Comparison of ENCODE assay signal across 9 mouse cellular contexts in the genomic region with DNA sequence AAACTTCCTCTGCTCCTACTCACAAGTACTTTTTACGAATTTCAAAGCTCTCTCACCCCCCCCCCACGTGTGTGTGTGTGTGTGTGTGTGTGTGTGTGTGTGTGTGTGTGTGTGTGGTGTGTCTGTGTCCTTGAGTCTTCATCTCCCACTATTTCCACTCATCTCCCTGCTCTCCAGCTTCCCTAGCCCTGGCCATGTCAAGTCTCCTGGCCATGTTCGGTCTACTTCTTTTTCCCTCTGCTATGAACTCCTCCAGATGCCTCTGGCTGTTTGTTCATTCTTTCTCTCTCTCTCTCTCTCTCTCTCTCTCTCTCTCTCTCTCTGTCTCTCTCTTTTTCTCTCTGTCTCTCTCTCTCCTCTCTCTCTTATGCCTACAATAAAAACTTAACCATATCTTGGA. TPM values are rescaled to one million over a fixed set of nuclear protein-coding genes. Genes with fewer than 3 reads are reported as not detected.
DNase-seq lines count a peak whose midpoint lies in the region; ATAC-seq and TF ChIP-seq lines count a peak whose summit lies in the region.
"Had no signal": no experiment of that assay in that cellular context is flagged by ENCODE, and none has a peak within 500 bp of the region (broad histone marks: within the 10 kb centered on the region; RNA-seq: fewer than 3 reads in every experiment).

No protein-coding gene starts in this region.

- no peak for DNase-seq in heart, embryonic 10.5 days (ENCODE audit: low spot score)
- DNase-seq in heart, postnatal 4 days, result no peak
- no peak for DNase-seq in testis, postnatal 10 days (ENCODE audit: low spot score)
- no peak for DNase-seq in limb, embryonic 10.5 days (ENCODE audit: low spot score)
- no peak for DNase-seq in ovary, postnatal 14 days (ENCODE audit: low spot score)
- no peak for DNase-seq in thymus, adult 2 months
- DNase-seq: spleen, adult 18-20 months had no signal

- peaks cover 35% of the 10 kb centered on the region for H3K4me1 ChIP-seq in heart, embryonic 10.5 days
- H3K4me1 ChIP-seq in testis, adult 2 months (ENCODE audit: control insufficient read depth, insufficient read depth, low read length), result peaks cover 9% of the 10 kb centered on the region
- peaks cover 33% of the 10 kb centered on the region for H3K4me1 ChIP-seq in limb, embryonic 10.5 days
- no peaks in the 10 kb centered on the region for H3K4me1 ChIP-seq in stomach, embryonic 16.5 days (ENCODE audit: control insufficient read depth, insufficient read depth, low read length)
- H3K4me1 ChIP-seq in thymus, adult 2 months (replicated peaks; ENCODE audit: control insufficient read depth, insufficient read depth, low read length), result peaks cover 4% of the 10 kb centered on the region

- no peak for TF ChIP-seq POLR2A in testis, adult 2 months (IDR thresholded peaks at IDR 0.05; ENCODE audit: control insufficient read depth, low read depth, low read length)
- no peak for TF ChIP-seq POLR2A in thymus, adult 2 months (IDR thresholded peaks at IDR 0.05; ENCODE audit: control insufficient read depth, extremely low read depth, insufficient read depth, low read length, poor library complexity)

- H3K4me2 ChIP-seq in stomach, embryonic 16.5 days (ENCODE audit: low read depth, low read length), result peak overlapping the region; percentile 59

- peak overlapping the region; percentile 63 for H3K9ac ChIP-seq in stomach, embryonic 16.5 days (ENCODE audit: low read length)

- no peaks in the 10 kb centered on the region for H3K27me3 ChIP-seq in heart, embryonic 10.5 days (ENCODE audit: insufficient read depth, poor library complexity, severe bottlenecking)
- no peaks in the 10 kb centered on the region for H3K27me3 ChIP-seq in testis, adult 2 months (ENCODE audit: control insufficient read depth, insufficient read depth, low read length)
- H3K27me3 ChIP-seq in limb, embryonic 10.5 days (ENCODE audit: low read depth, poor library complexity, severe bottlenecking), result no peaks in the 10 kb centered on the region
- H3K27me3 ChIP-seq in stomach, embryonic 16.5 days (ENCODE audit: control insufficient read depth, insufficient read depth, low read length), result no peaks in the 10 kb centered on the region
- H3K27me3 ChIP-seq in thymus, adult 2 months (ENCODE audit: control insufficient read depth, insufficient read depth, low read length), result no peaks in the 10 kb centered on the region

- WGBS in heart, embryonic 10.5 days, result 11% methylated on average over 3 of the region's 3 CpGs
- 50% methylated on average over 3 of the region's 3 CpGs for WGBS in limb, embryonic 10.5 days
- 14% methylated on average over 3 of the region's 3 CpGs for WGBS in stomach, embryonic 16.5 days
- 51% methylated on average over 3 of the region's 3 CpGs for WGBS in thymus, adult 2 months

- TF ChIP-seq CTCF in testis, adult 2 months (IDR thresholded peaks at IDR 0.05; ENCODE audit: control insufficient read depth, insufficient read depth, insufficient replicate concordance, low read depth, low read length), result no peak
- no peak for TF ChIP-seq CTCF in thymus, adult 2 months (IDR thresholded peaks at IDR 0.05; ENCODE audit: borderline replicate concordance, control insufficient read depth, extremely low read depth, insufficient read depth, low read length, poor library complexity)

- H3K4me3 ChIP-seq in heart, embryonic 10.5 days, result peak overlapping the region; percentile 56
- H3K4me3 ChIP-seq in testis, adult 2 months (ENCODE audit: control insufficient read depth, low read depth, low read length), result no peak overlapping the region
- H3K4me3 ChIP-seq in limb, embryonic 10.5 days, result peak overlapping the region; percentile 30
- peak overlapping the region; percentile 52 for H3K4me3 ChIP-seq in stomach, embryonic 16.5 days (replicated peaks; ENCODE audit: low read length)
- H3K4me3 ChIP-seq in thymus, adult 2 months (ENCODE audit: control insufficient read depth, insufficient read depth, low read length), result no peak overlapping the region

- H3K36me3 ChIP-seq in heart, embryonic 10.5 days, result peaks cover 19% of the 10 kb centered on the region
- H3K36me3 ChIP-seq in testis, adult 2 months (ENCODE audit: control insufficient read depth, insufficient read depth, low read length), result no peaks in the 10 kb centered on the region
- H3K36me3 ChIP-seq in limb, embryonic 10.5 days, result no peaks in the 10 kb centered on the region
- no peaks in the 10 kb centered on the region for H3K36me3 ChIP-seq in stomach, embryonic 16.5 days (ENCODE audit: control insufficient read depth, insufficient read depth, low read length)
- no peaks in the 10 kb centered on the region for H3K36me3 ChIP-seq in thymus, adult 2 months (ENCODE audit: control insufficient read depth, insufficient read depth, low read length)

- H3K9me3 ChIP-seq in heart, embryonic 10.5 days, result no peaks in the 10 kb centered on the region
- H3K9me3 ChIP-seq in limb, embryonic 10.5 days (replicated peaks), result no peaks in the 10 kb centered on the region
- no peaks in the 10 kb centered on the region for H3K9me3 ChIP-seq in stomach, embryonic 16.5 days (replicated peaks; ENCODE audit: control insufficient read depth, low read length)

- peak overlapping the region; percentile 89 for H3K27ac ChIP-seq in heart, embryonic 10.5 days
- peak overlapping the region; percentile 49; the same call in 1 of the 2 replicates for H3K27ac ChIP-seq in testis, adult 2 months (ENCODE audit: control insufficient read depth, insufficient read depth, low read depth, low read length)
- H3K27ac ChIP-seq in limb, embryonic 10.5 days, result peak overlapping the region; percentile 65
- H3K27ac ChIP-seq in stomach, embryonic 16.5 days (ENCODE audit: low read length), result peak overlapping the region; percentile 69
- no peak overlapping the region for H3K27ac ChIP-seq in thymus, adult 2 months (ENCODE audit: control insufficient read depth, insufficient read depth, low read length)

- no peak for ATAC-seq in stomach, embryonic 16.5 days (ENCODE audit: insufficient read depth, low FRiP score)

RNA-seq across cellular contexts. Expression of a gene that starts 0.4 kb away (rescaled TPM):
- polyA plus RNA-seq in heart, embryonic 10.5 days (2016; fragmentation: Nextera tagmentation; extraction: Ambion mirVana), result 56.5 and 68.8 TPM in 2 replicates
- total RNA-seq in heart, postnatal 4 days (2021), result 10 to 100 TPM; 62.0 to 64.4 TPM
- 1.2 and 1.5 TPM in 2 replicates for polyA plus RNA-seq in testis, adult 2 months (2012; rRNA removed)
- polyA plus RNA-seq in limb, embryonic 10.5 days (2016; fragmentation: Nextera tagmentation; extraction: Ambion mirVana), result 12.5 and 13.9 TPM in 2 replicates
- polyA plus RNA-seq in stomach, embryonic 16.5 days (2015; fragmentation: Nextera tagmentation; extraction: Ambion mirVana), result 41.2 and 46.3 TPM in 2 replicates
- polyA plus RNA-seq in thymus, adult 2 months (2012; rRNA removed), result 1.5 and 2.3 TPM in 2 replicates

RNA-seq across cellular contexts. Expression of a gene that starts 50.9 kb away (rescaled TPM):
- polyA plus RNA-seq in heart, embryonic 10.5 days (2016; fragmentation: Nextera tagmentation; extraction: Ambion mirVana), result 37.7 and 52.7 TPM in 2 replicates
- total RNA-seq in heart, postnatal 4 days (2021), result 10 to 100 TPM; 37.2 to 41.6 TPM
- polyA plus RNA-seq in testis, adult 2 months (2012; rRNA removed), result 0.42 and 0.48 TPM in 2 replicates
- 16.6 and 19.6 TPM in 2 replicates for polyA plus RNA-seq in limb, embryonic 10.5 days (2016; fragmentation: Nextera tagmentation; extraction: Ambion mirVana)
- 45.9 and 47.0 TPM in 2 replicates for polyA plus RNA-seq in stomach, embryonic 16.5 days (2015; fragmentation: Nextera tagmentation; extraction: Ambion mirVana)
- polyA plus RNA-seq in thymus, adult 2 months (2012; rRNA removed), result 7.5 and 8.7 TPM in 2 replicates

Comparison
In these comparisons a context has a peak if more than half of its experiments do, and no peak if none do; other contexts are left out.
1. H3K4me3 ChIP-seq: peak in heart, embryonic 10.5 days (single experiment), limb, embryonic 10.5 days (single experiment) and stomach, embryonic 16.5 days (single experiment); none in testis, adult 2 months (single experiment) and thymus, adult 2 months (single experiment).